Mouse (Mus musculus): ENCODE results near the gene Ap1s2. TPM values are rescaled to one million over a fixed set of nuclear protein-coding genes. Genes with fewer than 3 reads are reported as not detected.

Gene Ap1s2
- polyA plus RNA-seq, 1 experiment from 2014 or later = 6.0 TPM

- Histone ChIP-seq H3K9ac (no peak overlapping the region), H3K4me1 (no peaks in the 10 kb centered on the region), H3K9me3 (replicated peaks) (no peaks in the 10 kb centered on the region), H3K4me2 (no peak overlapping the region), H3K36me3 (no peaks in the 10 kb centered on the region), H3K27me3 (replicated peaks) (no peaks in the 10 kb centered on the region), H3K4me3 (no peak overlapping the region), H3K27ac (no peak overlapping the region)
- no peak for ATAC-seq
- WGBS (ENCODE audit: insufficient replicate concordance) = 68% methylated on average over 6 of the region's 6 CpGs
These were observed 73.3 kb downstream of the Ap1s2 start for GRCm38 (mm10) chrX:163982129-163982528.

Other genes starting within 250 kb of the Ap1s2 start
- gene Rnf138rt1, start 147.7 kb upstream of the Ap1s2 start, polyA plus RNA-seq (2016; fragmentation: Nextera tagmentation; extraction: Ambion mirVana) = not detected in 2 replicates
- gene Zrsr2, start 49.6 kb downstream of the Ap1s2 start, polyA plus RNA-seq (2016; fragmentation: Nextera tagmentation; extraction: Ambion mirVana) = 25.5 and 32.2 TPM in 2 replicates
- gene Car5b, start 119.0 kb downstream of the Ap1s2 start, polyA plus RNA-seq (2016; fragmentation: Nextera tagmentation; extraction: Ambion mirVana) = 0.14 and 0.22 TPM in 2 replicates
- gene Siah1b, start 167.5 kb downstream of the Ap1s2 start, polyA plus RNA-seq (2016; fragmentation: Nextera tagmentation; extraction: Ambion mirVana) = 23.3 and 24.8 TPM in 2 replicates
- gene Cltrn, start 179.8 kb downstream of the Ap1s2 start, polyA plus RNA-seq (2016; fragmentation: Nextera tagmentation; extraction: Ambion mirVana) = 0.24 and 0.63 TPM in 2 replicates
- gene Ace2, start 230.3 kb downstream of the Ap1s2 start, polyA plus RNA-seq (2016; fragmentation: Nextera tagmentation; extraction: Ambion mirVana) = not detected in 2 replicates